Mouse (Mus musculus) cerebellum, adult 2 months (tissue): ENCODE results near the gene Fndc4. TPM values are rescaled to one million over a fixed set of nuclear protein-coding genes. Genes with fewer than 3 reads are reported as not detected.

Experiments used
- DNase-seq, 2 experiments: peaks; one replicate each; pipeline ENCODE4 v3.0.0; 2021
- H3K27ac ChIP-seq: fragments of 200-500 bp; 2 replicates; pipeline ENCODE4 v1.5.1; 2012; ENCODE audit warnings: low read length, control low read depth, inconsistent platforms; ENCODE audit not compliant: insufficient read depth
- H3K27me3 ChIP-seq: fragments of 200-500 bp; 2 replicates; pipeline ENCODE4 v1.6.1; 2012; ENCODE audit warnings: inconsistent platforms, mild to moderate bottlenecking, low read length, moderate library complexity; ENCODE audit not compliant: control insufficient read depth, insufficient read depth
- H3K4me1 ChIP-seq: fragments of 200-500 bp; 2 replicates; pipeline ENCODE4 v1.6.1; 2011; ENCODE audit warnings: low read length; ENCODE audit not compliant: control insufficient read depth, insufficient read depth
- H3K4me3 ChIP-seq: fragments of 200-500 bp; replicated peaks from 2 replicates; pipeline ENCODE3; 2011; ENCODE audit warnings: mild to moderate bottlenecking, low read depth, low read length, control low read depth; ENCODE audit not compliant: insufficient read depth
- CTCF ChIP-seq: fragments of 200-500 bp; IDR thresholded peaks from 2 replicates; pipeline ENCODE4 v1.5.1; 2011; ENCODE audit warnings: low read depth, mild to moderate bottlenecking, control low read depth, low read length, moderate library complexity, borderline replicate concordance; ENCODE audit not compliant: insufficient read depth
- POLR2A ChIP-seq: fragments of 200-500 bp; IDR thresholded peaks from 2 replicates; pipeline ENCODE4 v1.6.1; 2011; ENCODE audit warnings: low read length, control low read depth, borderline replicate concordance; ENCODE audit not compliant: insufficient read depth
- WGBS: fragments of 180-500 bp; shearing (Covaris S2); methylation state at CpG from one replicate; pipeline ENCODE4 v1.1.7; 2018; 5-methylcytosine and 5-hydroxymethylcytosine counted together
- polyA plus RNA-seq: library from polyadenylated mRNA; depleted of rRNA; stranded (reverse); fragments of >200 nt; gene quantifications from 2 replicates; pipeline ENCODE4 v1.2.3, GENCODE M21; 2012; rRNA removed

The Fndc4 gene
- 184 and 190 TPM in 2 replicates for polyA plus RNA-seq

DNA sequence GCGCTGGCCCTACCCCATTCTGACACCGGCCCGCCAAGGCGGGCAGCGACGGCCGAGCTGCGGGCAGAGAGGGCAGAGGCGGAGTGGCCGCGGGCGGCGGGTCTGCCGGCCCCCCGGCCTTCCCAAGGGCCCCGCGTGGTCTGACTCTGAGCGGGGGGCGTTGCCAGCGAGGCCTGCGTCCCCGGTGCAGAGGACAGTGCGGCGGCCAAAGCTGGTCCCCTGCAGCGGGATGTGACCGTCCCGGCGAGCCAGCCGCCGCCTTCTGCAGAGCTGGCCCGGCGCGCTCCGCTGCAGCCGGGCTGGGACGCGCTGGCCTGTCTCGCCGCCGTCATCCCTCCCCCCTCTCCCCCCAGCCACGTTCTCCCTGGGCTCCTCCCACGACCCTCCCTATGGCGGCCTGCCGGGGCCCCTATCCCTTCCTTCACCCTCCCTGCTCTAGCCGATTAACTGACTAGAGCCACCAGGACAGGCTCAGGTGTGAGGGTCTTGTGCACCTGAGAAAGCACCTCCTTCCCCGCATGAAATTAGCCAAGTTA lies at the start of gene Fndc4:
Gene Fndc4 (minus strand): TSS at position 475 of the 536 bp plus-strand sequence.
- peaks cover 5% of the 10 kb centered on the region; the same call in 1 of the 2 replicates for H3K4me1 ChIP-seq
- under 1% methylated on average over 46 of the region's 46 CpGs for WGBS
- peak; percentile 58; the same call in 1 of the 2 replicates for TF ChIP-seq POLR2A
- TF ChIP-seq CTCF, result no peak
- H3K27me3 ChIP-seq, result no peaks in the 10 kb centered on the region
- peak within 1 kb of the TSS; percentile 92 for H3K27ac ChIP-seq
- peak; percentile 74 to 77 for DNase-seq
- peak within 1 kb of the TSS; percentile 99 for H3K4me3 ChIP-seq

DNA sequence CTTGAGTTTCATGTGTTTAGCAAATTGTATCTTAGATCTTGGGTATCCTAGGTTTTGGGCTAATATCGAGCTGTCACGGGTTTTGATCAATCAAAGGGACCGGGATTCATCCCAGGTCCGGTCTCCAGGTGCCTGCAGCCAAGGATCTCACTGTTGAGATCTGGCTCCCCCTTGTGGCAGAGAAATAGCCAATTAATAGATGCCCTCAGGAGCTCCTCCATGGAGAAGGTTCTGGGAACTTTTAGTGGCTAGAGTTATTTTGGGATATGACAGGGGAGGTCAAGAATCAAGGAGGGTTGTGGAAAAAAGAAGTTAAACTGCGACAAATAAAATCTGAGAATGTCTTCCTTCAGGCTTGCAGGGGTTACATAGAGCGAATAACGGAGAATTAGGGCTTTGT lies 32.4 kb upstream of the Fndc4 start:
- H3K4me3 ChIP-seq, result no peak overlapping the region
- 30% methylated on average over 7 of the region's 7 CpGs for WGBS
- H3K27ac ChIP-seq, result no peak overlapping the region
- TF ChIP-seq CTCF (peak; percentile 62), POLR2A (no peak)
- DNase-seq, result peak; percentile 40 to 65
- H3K4me1 ChIP-seq, result no peaks in the 10 kb centered on the region
- H3K27me3 ChIP-seq, result no peaks in the 10 kb centered on the region

DNA sequence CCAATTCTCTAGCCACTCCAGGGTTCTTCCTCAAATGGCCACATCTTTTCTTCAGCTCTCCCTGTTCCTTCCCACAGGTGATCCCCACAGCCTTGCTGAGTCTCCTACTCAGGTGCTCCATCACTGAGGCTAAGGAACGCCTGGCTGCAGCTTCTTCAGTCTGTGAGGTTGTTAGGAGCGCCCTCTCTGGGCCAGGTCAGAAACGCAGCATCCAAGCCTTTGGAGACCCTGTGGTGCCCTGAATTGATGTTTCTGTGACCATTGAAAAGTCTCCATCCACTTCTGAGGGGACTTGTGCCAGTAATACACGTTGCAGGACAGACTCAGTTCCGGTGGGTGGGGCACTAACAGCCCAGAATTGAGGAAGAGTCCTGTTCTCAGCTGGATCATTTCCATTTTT lies 31.0 kb upstream of the Fndc4 start:
- Histone ChIP-seq H3K27ac (no peak overlapping the region), H3K27me3 (no peaks in the 10 kb centered on the region), H3K4me1 (no peaks in the 10 kb centered on the region), H3K4me3 (no peak overlapping the region)
- TF ChIP-seq CTCF, result peak; percentile 21; the same call in 1 of the 2 replicates
- no peak for TF ChIP-seq POLR2A
- peak; percentile 2 to 13 for DNase-seq
- 18% methylated on average over 5 of the region's 5 CpGs for WGBS

DNA sequence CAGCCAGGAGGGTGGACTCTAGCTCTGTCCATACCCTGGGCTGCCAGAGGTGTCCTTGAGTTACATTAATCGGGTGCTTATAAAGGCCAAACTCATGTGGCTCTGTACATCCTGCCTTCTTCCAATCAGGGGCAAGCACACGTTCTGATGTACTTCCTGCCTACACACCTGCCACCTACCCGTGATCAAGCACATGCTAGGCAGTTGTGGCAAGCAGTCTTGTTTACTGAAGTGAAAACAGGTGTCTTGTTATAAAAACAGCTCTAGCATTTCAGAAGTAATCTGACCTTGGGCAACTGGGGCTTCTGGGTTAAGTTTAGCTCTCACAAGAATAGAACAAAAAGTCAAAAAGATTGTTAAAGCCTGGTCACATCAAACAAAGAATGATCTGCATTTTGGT lies 28.2 kb upstream of the Fndc4 start:
- TF ChIP-seq CTCF (no peak), POLR2A (no peak)
- Histone ChIP-seq H3K4me3 (no peak overlapping the region), H3K27me3 (no peaks in the 10 kb centered on the region), H3K27ac (no peak overlapping the region), H3K4me1 (no peaks in the 10 kb centered on the region)
- no peak for DNase-seq
- 66% methylated on average over 3 of the region's 3 CpGs for WGBS

DNA sequence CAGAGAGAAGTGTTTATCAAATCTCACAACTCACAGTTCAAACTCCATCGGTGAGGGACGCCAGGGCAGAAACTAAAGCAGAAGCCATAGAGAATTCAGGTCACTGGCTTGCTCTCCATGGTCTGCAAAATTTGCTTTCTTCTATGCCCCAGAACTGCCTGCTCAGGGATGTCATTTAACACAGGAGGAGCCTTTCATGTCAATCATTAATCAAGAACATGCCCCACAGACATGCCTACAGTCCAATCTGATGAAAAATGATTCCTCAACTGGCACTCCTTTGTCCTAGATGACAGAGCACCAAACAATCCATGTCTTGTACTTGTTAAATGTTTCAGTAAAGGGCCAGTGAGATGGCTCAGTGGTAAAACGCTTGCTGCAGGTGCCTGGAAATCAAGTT lies 26.9 kb upstream of the Fndc4 start:
- Histone ChIP-seq H3K27me3 (no peaks in the 10 kb centered on the region), H3K4me1 (no peaks in the 10 kb centered on the region), H3K27ac (no peak overlapping the region), H3K4me3 (no peak overlapping the region)
- no peak for DNase-seq
- no peak for TF ChIP-seq CTCF
- TF ChIP-seq POLR2A, result no peak
- WGBS, result 89% methylated on average over 3 of the region's 3 CpGs

DNA sequence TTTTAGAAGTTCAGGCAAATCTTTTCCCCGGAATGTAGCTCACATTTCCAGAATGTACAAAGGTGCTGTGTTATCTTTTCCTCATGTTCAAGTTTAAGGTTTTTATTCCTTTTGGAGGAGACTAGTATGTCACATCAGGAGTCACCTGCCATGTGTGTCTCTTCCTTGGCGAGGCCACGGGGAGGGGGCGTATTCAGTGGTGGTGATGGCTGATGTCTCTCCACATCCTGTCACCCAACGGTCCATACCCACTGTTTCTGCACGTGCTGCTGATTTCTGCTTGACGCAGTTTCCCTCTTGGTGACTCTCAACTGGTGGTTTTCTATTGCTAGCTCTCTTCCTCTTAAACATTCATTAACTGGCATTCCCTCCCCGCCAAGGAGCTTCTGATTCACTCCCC lies 16.9 kb upstream of the Fndc4 start:
- Histone ChIP-seq H3K4me3 (no peak overlapping the region), H3K27me3 (no peaks in the 10 kb centered on the region; the same call in 1 of the 2 replicates), H3K27ac (no peak overlapping the region), H3K4me1 (no peaks in the 10 kb centered on the region)
- TF ChIP-seq CTCF, result no peak
- TF ChIP-seq POLR2A, result no peak
- WGBS, result 83% methylated on average over 8 of the region's 8 CpGs
- DNase-seq, result no peak

DNA sequence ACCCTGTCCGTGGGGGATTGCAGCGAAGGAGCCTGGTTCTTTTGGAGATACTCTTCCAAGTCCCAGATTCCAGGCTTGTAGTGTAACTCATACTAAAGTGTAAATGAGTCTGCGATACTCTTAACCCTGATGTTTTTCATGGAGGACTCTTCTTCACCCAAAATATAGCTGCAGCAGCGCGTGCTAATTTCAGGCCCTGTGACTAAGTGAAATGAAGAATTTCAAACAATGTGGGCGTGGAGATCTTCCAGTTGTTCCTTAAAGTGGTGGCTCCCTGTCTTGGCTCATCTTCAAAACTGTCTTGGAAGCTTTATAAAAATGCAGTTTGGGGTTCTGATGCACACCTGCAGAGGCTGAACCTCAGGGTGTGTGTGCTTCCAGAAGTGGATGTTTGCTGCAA lies 7.2 kb upstream of the Fndc4 start:
- WGBS, result 85% methylated on average over 6 of the region's 6 CpGs
- Histone ChIP-seq H3K27ac (no peak overlapping the region), H3K4me3 (no peak overlapping the region), H3K4me1 (no peaks in the 10 kb centered on the region), H3K27me3 (no peaks in the 10 kb centered on the region)
- TF ChIP-seq CTCF (no peak), POLR2A (no peak)
- no peak for DNase-seq

DNA sequence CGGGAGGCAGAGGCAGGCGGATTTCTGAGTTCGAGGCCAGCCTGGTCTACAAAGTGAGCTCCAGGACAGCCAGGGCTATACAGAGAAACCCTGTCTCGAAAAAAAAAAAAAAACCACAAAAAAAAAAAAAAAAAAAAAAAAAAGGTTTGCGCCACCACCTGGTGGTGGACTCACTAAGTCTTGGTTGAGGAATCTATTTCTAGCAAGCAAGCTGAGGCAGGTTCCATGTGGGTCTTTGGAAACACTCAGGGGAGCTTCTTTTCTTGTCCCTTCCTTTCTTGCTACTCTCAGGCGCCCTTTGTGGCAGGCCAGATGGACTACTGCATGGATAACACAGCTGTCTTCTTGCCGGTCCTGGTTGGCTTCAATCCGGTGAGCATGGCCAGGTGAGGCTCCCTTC lies 6.0 kb upstream of the Fndc4 start:
- no peaks in the 10 kb centered on the region for H3K27me3 ChIP-seq
- H3K4me1 ChIP-seq, result no peaks in the 10 kb centered on the region
- no peak overlapping the region for H3K27ac ChIP-seq
- no peak for TF ChIP-seq CTCF
- no peak for TF ChIP-seq POLR2A
- no peak overlapping the region for H3K4me3 ChIP-seq
- no peak for DNase-seq
- WGBS, result 62% methylated on average over 8 of the region's 8 CpGs

DNA sequence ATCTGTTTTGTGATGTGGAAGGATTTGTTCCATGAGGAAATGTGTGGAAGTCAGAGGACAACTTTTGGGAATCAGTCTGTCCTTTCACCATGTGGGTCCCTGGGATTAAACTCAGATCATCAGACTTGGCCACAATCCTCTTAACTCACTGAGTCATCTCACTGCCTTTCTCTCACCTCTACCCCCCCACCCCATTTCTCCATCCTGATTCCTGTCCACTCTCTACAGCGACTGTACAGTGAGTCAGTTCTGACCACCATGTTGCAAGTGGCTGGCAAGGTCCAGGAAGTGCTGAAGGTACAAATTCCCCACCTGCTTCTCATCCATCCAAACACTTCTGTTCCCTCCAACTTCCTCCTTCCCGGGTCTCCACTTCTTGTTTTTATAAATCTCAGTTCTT lies 2.6 kb upstream of the Fndc4 start:
- H3K4me3 ChIP-seq, result no peak overlapping the region
- H3K27me3 ChIP-seq, result no peaks in the 10 kb centered on the region
- peaks cover 5% of the 10 kb centered on the region; the same call in 1 of the 2 replicates for H3K4me1 ChIP-seq
- TF ChIP-seq CTCF (no peak), POLR2A (no peak)
- no peak for DNase-seq
- WGBS, result 72% methylated on average over 2 of the region's 2 CpGs
- H3K27ac ChIP-seq, result no peak overlapping the region
